Mouse (Mus musculus): Measurements from ENCODE around the gene Zfp385a. TPM values are rescaled to one million over a fixed set of nuclear protein-coding genes. Genes with fewer than 3 reads are reported as not detected.

The Zfp385a gene
- total and polyA plus RNA-seq, 3 experiments, result 1.2 to 59.9 (median 2.7) TPM

DNA sequence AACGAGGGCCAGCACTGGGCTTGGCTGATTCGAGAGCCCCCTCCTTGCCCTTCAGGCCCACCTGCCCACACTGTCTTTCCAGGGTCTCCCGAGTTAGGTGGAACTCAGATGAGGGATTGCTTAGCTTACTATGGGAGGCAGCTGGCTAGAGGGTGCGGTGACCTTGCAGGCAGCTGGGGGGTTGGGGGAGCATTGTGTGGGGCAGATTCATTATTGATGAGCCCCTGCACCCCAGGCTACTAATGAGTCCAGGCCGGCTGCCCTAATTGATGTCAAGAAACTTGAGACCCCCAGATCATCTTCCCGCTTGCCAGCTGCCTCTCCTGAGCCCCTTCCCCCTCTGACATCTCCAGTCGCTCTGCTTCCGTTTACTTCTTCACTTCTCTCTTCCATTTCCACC is 1.7 kb upstream of the Zfp385a start:
- Histone ChIP-seq H3K27ac (ENCODE audit: insufficient read depth, low read depth) (no peak overlapping the region), H3K79me2 (replicated peaks; ENCODE audit: control insufficient read depth, extremely low read depth, insufficient read depth, poor library complexity, severe bottlenecking) (no peaks in the 10 kb centered on the region), H3K4me3 (replicated peaks in 1 of 3; ENCODE audit: low read depth in 2 of 3, low read length in 2 of 3, poor library complexity in 1 of 3) (no peak overlapping the region), H3K36me3 (replicated peaks in 1 of 2; ENCODE audit: control insufficient read depth in 1 of 2, insufficient read depth in 1 of 2, low read length in 1 of 2) (peaks cover 0 to 5% of the 10 kb centered on the region in 2 experiments), H3K4me1 (ENCODE audit: control insufficient read depth in 1 of 2, insufficient read depth in 2 of 2) (peaks cover 11 to 41% of the 10 kb centered on the region in 2 experiments; a peak in 3 of 4 replicates), H3K9me3 (replicated peaks; ENCODE audit: low read length) (no peaks in the 10 kb centered on the region), H3K9ac (ENCODE audit: insufficient read depth, low read depth) (no peak overlapping the region), H3K27me3 (replicated peaks) (peaks cover 8% of the 10 kb centered on the region), H3K4me2 (ENCODE audit: insufficient read depth, low read depth, poor library complexity, severe bottlenecking) (no peak overlapping the region)
- in situ Hi-C loops (cut with MboI; ENCODE audit: low pct_ligation_motif_present, low pct_unique_long_range_greater_than_20kb, low sequenced_read_pairs) (no loop called here), dilution Hi-C loops (cut with MboI; ENCODE audit: extremely low pct_ligation_motif_present, extremely low pct_unique_long_range_greater_than_20kb, low sequenced_read_pairs) (no loop called here)
- TF ChIP-seq MAFK (IDR thresholded peaks at IDR 0.05; ENCODE audit: insufficient replicate concordance, low read length) (no peak), TCF12 (IDR thresholded peaks at IDR 0.05; ENCODE audit: low read depth, low read length) (no peak)
- DNase-seq (ENCODE audit: extremely low read depth), result no peak

GRCm38 (mm10) chr15:103340786-103341185 is 893 bp upstream of the Zfp385a start:
- Histone ChIP-seq H3K4me1 (ENCODE audit: control insufficient read depth in 1 of 2, insufficient read depth in 2 of 2) (peaks cover 11 to 47% of the 10 kb centered on the region in 2 experiments; a peak in 3 of 4 replicates), H3K27ac (ENCODE audit: insufficient read depth, low read depth) (no peak overlapping the region), H3K4me2 (ENCODE audit: insufficient read depth, low read depth, poor library complexity, severe bottlenecking) (0 out of 2 replicates have a peak overlapping the region, but pooled peaks have one; percentile 84), H3K9ac (ENCODE audit: insufficient read depth, low read depth) (no peak overlapping the region), H3K27me3 (replicated peaks) (peaks cover 8% of the 10 kb centered on the region), H3K36me3 (replicated peaks in 1 of 2; ENCODE audit: control insufficient read depth in 1 of 2, insufficient read depth in 1 of 2, low read length in 1 of 2) (peaks cover 0 to 3% of the 10 kb centered on the region in 2 experiments), H3K79me2 (replicated peaks; ENCODE audit: control insufficient read depth, extremely low read depth, insufficient read depth, poor library complexity, severe bottlenecking) (no peaks in the 10 kb centered on the region), H3K4me3 (replicated peaks in 1 of 3; ENCODE audit: low read depth in 2 of 3, low read length in 2 of 3, poor library complexity in 1 of 3) (no peak overlapping the region), H3K9me3 (replicated peaks; ENCODE audit: low read length) (no peaks in the 10 kb centered on the region)
- dilution Hi-C loops (cut with MboI; ENCODE audit: extremely low pct_ligation_motif_present, extremely low pct_unique_long_range_greater_than_20kb, low sequenced_read_pairs), result no loop called here
- no peak for TF ChIP-seq NRF1 (IDR thresholded peaks at IDR 0.05; ENCODE audit: low read depth, low read length)
- peak in 1 of 2 experiments; percentile 40; a peak in 2 of 4 replicates for TF ChIP-seq CTCF (conservative IDR thresholded peaks at IDR 0.05 in 1 of 2, IDR thresholded peaks at IDR 0.05 in 1 of 2; ENCODE audit: low read depth in 2 of 2, low read length in 2 of 2)
- no peak for DNase-seq (ENCODE audit: extremely low read depth)
- in situ Hi-C loops (cut with MboI; ENCODE audit: low pct_ligation_motif_present, low pct_unique_long_range_greater_than_20kb, low sequenced_read_pairs), result no loop called here

DNA sequence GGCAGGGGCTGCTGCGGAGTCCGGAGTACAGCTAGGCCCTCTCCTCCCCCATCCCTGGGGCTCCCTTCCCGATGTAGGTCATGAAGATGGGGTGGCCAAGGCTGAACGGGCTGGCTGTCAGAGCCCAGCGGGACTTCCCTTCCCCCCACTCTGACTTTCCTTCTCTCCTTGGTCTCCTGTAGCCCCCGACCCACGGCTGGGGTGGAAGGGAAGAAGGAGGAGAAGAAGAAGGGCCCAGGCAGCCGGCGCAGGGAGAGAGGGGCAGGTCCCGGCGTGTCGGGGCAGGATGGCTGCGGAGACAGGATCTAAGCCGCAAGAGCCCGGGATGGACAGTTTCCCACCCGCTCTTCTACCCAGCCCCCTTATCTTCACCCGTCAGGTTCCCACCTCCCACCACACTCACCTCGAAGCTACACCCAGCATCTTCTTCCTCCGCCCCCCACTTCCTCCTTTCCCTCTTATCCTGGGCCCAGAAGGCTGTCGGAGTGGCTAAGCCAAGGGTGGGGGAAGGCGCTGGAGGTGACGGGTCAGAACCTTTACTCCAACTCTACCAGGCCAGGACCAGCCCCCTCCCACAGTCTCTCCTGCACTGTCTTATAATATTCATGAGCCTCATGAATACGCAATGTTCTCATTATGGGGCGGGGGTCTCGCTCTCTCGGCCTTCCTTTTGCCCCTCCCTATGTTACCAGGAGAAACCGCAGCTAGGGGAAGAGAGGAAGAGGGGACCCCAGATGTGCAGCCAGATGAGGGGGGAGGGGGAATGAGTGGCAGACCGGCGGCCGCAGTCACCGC is 530 bp downstream of the Zfp385a start:
- TF ChIP-seq NELFE (IDR thresholded peaks at IDR 0.05; ENCODE audit: low read depth, low read length) (no peak), CHD2 (IDR thresholded peaks at IDR 0.05; ENCODE audit: low read length) (peak; percentile 52)
- Histone ChIP-seq H3K79me2 (replicated peaks; ENCODE audit: control insufficient read depth, extremely low read depth, insufficient read depth, poor library complexity, severe bottlenecking) (no peaks in the 10 kb centered on the region), H3K4me2 (ENCODE audit: insufficient read depth, low read depth, poor library complexity, severe bottlenecking) (peak overlapping the region; percentile 84), H3K27me3 (replicated peaks) (peaks cover 8% of the 10 kb centered on the region), H3K9ac (ENCODE audit: insufficient read depth, low read depth) (peak overlapping the region; percentile 19; the same call in 1 of the 2 replicates), H3K36me3 (replicated peaks in 1 of 2; ENCODE audit: control insufficient read depth in 1 of 2, insufficient read depth in 1 of 2, low read length in 1 of 2) (no peaks in the 10 kb centered on the region), H3K4me3 (replicated peaks in 1 of 3; ENCODE audit: low read depth in 2 of 3, low read length in 2 of 3, poor library complexity in 1 of 3) (peak overlapping the region; percentile 55 to 72 (median 56)), H3K4me1 (ENCODE audit: control insufficient read depth in 1 of 2, insufficient read depth in 2 of 2) (peaks cover 13 to 61% of the 10 kb centered on the region in 2 experiments; a peak in 3 of 4 replicates), H3K9me3 (replicated peaks; ENCODE audit: low read length) (no peaks in the 10 kb centered on the region), H3K27ac (ENCODE audit: insufficient read depth, low read depth) (no peak overlapping the region)
- in situ Hi-C loops (cut with MboI; ENCODE audit: low pct_ligation_motif_present, low pct_unique_long_range_greater_than_20kb, low sequenced_read_pairs) (no loop called here), dilution Hi-C loops (cut with MboI; ENCODE audit: extremely low pct_ligation_motif_present, extremely low pct_unique_long_range_greater_than_20kb, low sequenced_read_pairs) (no loop called here)
- no peak for DNase-seq (ENCODE audit: extremely low read depth)

Measured in CH12.LX (cell line).